Mouse (Mus musculus) gastrocnemius, adult 2 months (tissue): Measurements from ENCODE around the gene Hypm. TPM values are rescaled to one million over a fixed set of nuclear protein-coding genes. Genes with fewer than 3 reads are reported as not detected.

Experiments
- DNase-seq: peaks from one replicate; pipeline ENCODE4 v3.0.0; 2022
- H3K27ac ChIP-seq: fragments of 200-600 bp; 2 replicates; pipeline ENCODE4 v1.8.1; 2022; ENCODE audit warnings: mild to moderate bottlenecking
- H3K4me3 ChIP-seq: fragments of 200-600 bp; 2 replicates; pipeline ENCODE4 v1.8.1; 2022; ENCODE audit warnings: mild to moderate bottlenecking, moderate library complexity
- CTCF ChIP-seq: fragments of 200-600 bp; IDR thresholded peaks from 2 replicates; pipeline ENCODE4 v1.8.1; 2022; ENCODE audit warnings: antibody characterized with exemption, mild to moderate bottlenecking, moderate library complexity
- intact Hi-C: fragments of 180-260 bp; cut with DNase I; formaldehyde crosslinking; loops from one replicate; pipeline ENCODE4 v1.15.1; 2025
- long read RNA-seq, 2 experiments: library from polyadenylated mRNA; stranded (forward); transcript quantifications; one replicate each; pipeline ENCODE4 v2.0.0; 2021
- total RNA-seq, 2 experiments: library from RNA; stranded (reverse); gene quantifications; 2 replicates each; pipeline ENCODE4 v1.2.3; 2021

Gene Hypm
- not detected for total RNA-seq
- long read RNA-seq, experiment 1, result 0 reads
- long read RNA-seq, experiment 2, result 0 reads

DNA sequence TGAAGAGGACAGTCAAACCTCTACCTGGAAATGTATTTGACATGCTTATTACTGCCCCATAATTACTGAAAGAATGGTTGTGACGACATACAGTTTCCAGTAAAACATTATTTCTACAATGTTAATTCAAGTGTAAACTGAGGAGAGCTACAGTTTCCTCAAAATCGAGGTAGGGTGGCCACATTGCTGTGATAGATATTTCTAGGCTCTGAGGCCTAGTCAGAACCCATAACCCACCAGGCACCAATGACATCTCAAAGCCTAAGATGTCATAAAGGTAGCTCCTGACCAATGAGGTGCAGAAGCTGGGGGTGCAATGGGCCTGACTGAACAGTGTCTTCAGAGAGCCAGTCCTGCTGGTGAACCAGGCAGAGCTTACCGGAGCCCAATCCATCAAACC is at the start of gene Hypm:
Gene Hypm (plus strand): TSS at position 301 of the 400 bp plus-strand sequence.
- no peak within 1 kb of the TSS for H3K27ac ChIP-seq
- H3K4me3 ChIP-seq, result no peak within 1 kb of the TSS
- no peak for DNase-seq
- TF ChIP-seq CTCF, result no peak
- intact Hi-C loops, result no loop called here

- DNase-seq, result no peak
- no peak for TF ChIP-seq CTCF
- intact Hi-C loops, result no loop called here
- H3K27ac ChIP-seq, result no peak overlapping the region
- no peak overlapping the region for H3K4me3 ChIP-seq
Observed at GRCm38 (mm10) chrX:9810101-9810500, 36.6 kb upstream of the Hypm start.

GRCm38 (mm10) chrX:9812469-9812868 is 34.3 kb upstream of the Hypm start:
- intact Hi-C loops, result no loop called here
- no peak overlapping the region for H3K4me3 ChIP-seq
- DNase-seq, result no peak
- H3K27ac ChIP-seq, result no peak overlapping the region
- no peak for TF ChIP-seq CTCF

GRCm38 (mm10) chrX:9834779-9835178 is 11.9 kb upstream of the Hypm start:
- intact Hi-C loops, result no loop called here
- DNase-seq, result no peak
- Histone ChIP-seq H3K27ac (no peak overlapping the region), H3K4me3 (no peak overlapping the region)
- no peak for TF ChIP-seq CTCF

GRCm38 (mm10) chrX:9849403-9849802 is 2.7 kb downstream of the Hypm start, which contains the start of gene H2al3:
H2al3 (plus strand) TSS chrX:9849703.
- H3K27ac ChIP-seq, result no peak within 1 kb of the TSS
- TF ChIP-seq CTCF, result no peak
- H3K4me3 ChIP-seq, result no peak within 1 kb of the TSS
- intact Hi-C loops, result no loop called here
- DNase-seq, result no peak

DNA sequence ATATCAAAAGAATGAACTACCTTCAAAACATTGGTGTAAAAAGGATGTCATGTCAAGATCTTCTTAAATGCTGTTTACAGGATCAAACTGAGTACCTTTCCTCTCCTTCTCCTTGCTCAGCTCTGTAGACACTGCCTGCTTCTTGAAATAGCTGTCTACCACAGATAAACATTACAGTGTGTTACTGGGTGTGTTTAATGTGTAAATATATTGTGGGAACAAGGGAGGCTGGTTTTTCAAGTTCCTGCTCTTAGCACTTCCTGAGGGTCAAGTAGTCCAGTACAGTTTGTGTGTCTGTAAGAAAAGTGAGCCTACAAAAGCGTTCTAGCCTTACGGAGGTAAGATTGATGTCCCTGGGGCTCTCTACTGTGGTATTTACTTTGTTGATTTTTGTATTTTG is 15.1 kb downstream of the Hypm start:
- H3K4me3 ChIP-seq, result no peak overlapping the region
- no peak for DNase-seq
- TF ChIP-seq CTCF, result no peak
- H3K27ac ChIP-seq, result no peak overlapping the region
- intact Hi-C loops, result no loop called here

DNA sequence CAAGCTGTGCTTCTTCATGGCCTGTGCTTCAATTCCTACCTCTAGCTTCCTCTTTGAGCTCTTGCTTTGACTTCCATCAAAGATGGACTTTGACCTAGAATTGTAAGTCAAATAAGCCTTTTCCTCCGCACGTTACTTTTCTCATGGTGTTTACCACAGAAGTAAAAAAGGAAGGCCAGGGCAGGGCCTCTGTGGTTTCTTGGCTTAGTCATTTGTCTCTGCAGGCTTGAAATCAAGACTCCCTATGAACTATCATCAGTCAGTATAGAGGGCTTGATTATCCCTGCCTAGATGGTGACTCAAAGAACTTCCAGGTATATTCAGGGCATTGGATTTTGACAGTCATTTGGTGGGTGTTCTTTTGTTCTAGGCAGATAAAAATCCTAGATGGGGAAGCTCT is 28.8 kb downstream of the Hypm start:
- Histone ChIP-seq H3K27ac (no peak overlapping the region), H3K4me3 (no peak overlapping the region)
- intact Hi-C loops, result no loop called here
- DNase-seq, result no peak
- no peak for TF ChIP-seq CTCF

DNA sequence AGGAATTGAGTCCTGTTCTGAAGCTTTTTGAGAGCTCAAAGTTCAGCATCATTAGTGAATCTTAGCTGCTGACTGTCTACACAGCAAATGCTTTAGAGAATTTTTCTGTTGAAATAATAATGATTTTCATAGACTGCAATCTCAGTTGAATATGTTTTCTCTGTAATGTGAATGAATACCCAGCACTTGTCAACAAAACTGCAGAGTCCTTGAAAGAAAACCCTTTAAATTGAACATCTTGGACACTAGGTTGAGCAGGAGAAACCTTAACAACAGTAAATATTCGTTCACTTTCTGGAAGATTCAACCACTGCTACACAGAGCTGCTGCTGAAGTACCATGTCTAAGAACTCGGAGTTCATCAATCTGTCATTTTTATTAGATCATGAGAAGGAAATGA is 38.6 kb downstream of the Hypm start, which contains the start of gene Sytl5:
Gene Sytl5 (plus strand): TSS at position 301 of the 400 bp plus-strand sequence.
- H3K4me3 ChIP-seq, result no peak within 1 kb of the TSS
- no peak for DNase-seq
- H3K27ac ChIP-seq, result no peak within 1 kb of the TSS
- intact Hi-C loops, result no loop called here
- TF ChIP-seq CTCF, result no peak

Other genes starting within 250 kb of the Hypm start
- gene Dynlt3, start 183.9 kb upstream of the Hypm start, total RNA-seq, result 10 to 100 TPM; 50.1 to 79.2 TPM
- gene H2al3, start 2.8 kb downstream of the Hypm start, total RNA-seq, result not detected
- gene Sytl5, start 38.7 kb downstream of the Hypm start, total RNA-seq, result under 1 TPM; 0.10 to 0.20 TPM